Mouse (Mus musculus) C2C12 (cell line): Measurements from ENCODE around the gene Susd3.

Experiments used
- CTCF ChIP-seq: IDR thresholded peaks from one replicate; pipeline ENCODE4 v1.5.1; 2011; ENCODE audit not compliant: control insufficient read depth, insufficient read depth, insufficient read length
- FOSL1 ChIP-seq: IDR thresholded peaks from one replicate; pipeline ENCODE4 v1.8.0; 2011; ENCODE audit warnings: mild to moderate bottlenecking, low read length; ENCODE audit not compliant: poor library complexity, insufficient read depth, severe bottlenecking
- MAX ChIP-seq: IDR thresholded peaks from one replicate; pipeline ENCODE4 v1.6.1; 2011; ENCODE audit warnings: mild to moderate bottlenecking, control low read depth
- MYOD1 ChIP-seq: IDR thresholded peaks from one replicate; pipeline ENCODE4 v1.6.1; 2011; ENCODE audit warnings: low read depth; ENCODE audit not compliant: control insufficient read depth, insufficient read length
- USF1 ChIP-seq: IDR thresholded peaks from one replicate; pipeline ENCODE4 v1.6.1; 2011; ENCODE audit warnings: low read depth, mild to moderate bottlenecking, control low read depth, moderate library complexity

DNA sequence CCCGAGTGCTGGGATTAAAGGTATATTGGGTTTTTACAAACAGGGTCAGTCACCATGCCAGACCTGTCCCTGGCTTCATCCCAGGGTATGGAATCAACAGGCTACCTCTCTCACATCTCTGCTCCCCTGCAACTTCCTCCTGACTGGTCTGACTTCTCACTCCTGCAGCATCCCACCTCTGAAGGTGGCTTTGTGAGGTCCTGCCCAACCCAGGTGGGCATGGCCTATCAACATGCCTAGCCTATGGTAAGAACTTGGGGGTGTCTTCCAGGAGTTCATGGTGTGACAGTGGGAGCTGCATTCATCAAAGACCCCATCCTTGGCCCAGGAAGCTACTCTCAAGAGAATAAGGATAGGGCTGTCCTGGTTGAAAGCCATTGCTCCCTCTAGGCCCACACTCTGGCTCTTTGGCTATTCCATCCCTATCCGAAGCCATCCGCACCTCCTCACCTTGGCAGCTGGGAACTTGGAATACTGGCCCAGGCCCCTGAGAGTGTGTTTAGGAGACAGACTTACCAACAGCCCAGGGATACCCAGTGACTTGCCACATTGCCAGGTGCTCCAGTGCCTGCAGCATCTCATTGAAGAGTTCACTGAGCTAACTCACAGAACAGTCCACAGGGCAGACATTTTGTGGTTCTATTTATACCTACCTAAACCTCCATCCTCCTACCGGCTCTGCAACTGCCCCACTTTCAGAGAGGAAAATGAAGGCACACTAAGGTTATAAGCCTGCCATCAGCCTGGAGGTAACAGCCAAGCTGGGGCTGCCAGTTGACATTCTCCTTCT lies 35.6 kb downstream of the Susd3 start:
- no peak for TF ChIP-seq CTCF
- TF ChIP-seq USF1, result no peak
- TF ChIP-seq FOSL1, result no peak
- no peak for TF ChIP-seq MAX
- TF ChIP-seq MYOD1, result no peak
